Mouse (Mus musculus) spleen, embryonic (tissue): ENCODE data around the gene Fyttd1.
"Not testable (repeated sequence)": the region's sequence is repeated elsewhere in the genome, so short reads cannot be mapped to it uniquely, and the experiment has no call there.

Experiments
- CTCF ChIA-PET: fragments of 350-600 bp; sonication (Branson Sonifier 250); formaldehyde crosslinking; loops from one replicate; lab custom pipeline; 2022; lab: Charles Lee

The Fyttd1 gene

DNA sequence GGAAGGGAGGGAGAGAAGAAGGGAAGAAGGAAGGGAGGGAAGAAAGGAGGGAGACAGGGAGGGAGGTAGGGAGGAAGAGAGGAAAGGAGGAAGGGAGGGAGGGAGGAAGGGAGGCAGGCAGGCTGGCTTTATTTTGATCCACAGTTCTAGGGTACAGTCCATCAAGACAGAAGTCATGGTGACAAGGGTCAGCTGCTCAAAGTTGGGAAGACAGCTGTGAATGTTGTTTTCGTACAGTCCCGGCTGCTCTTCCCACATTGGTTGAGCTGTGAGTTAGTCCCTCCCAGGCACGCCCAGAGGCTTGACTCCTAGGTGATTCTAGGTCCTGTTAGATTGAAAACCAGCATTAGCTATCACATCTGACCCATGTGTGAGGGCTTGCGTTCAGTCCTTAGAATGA is 62.4 kb downstream of the Fyttd1 start:
- CTCF ChIA-PET = not testable (repeated sequence)

DNA sequence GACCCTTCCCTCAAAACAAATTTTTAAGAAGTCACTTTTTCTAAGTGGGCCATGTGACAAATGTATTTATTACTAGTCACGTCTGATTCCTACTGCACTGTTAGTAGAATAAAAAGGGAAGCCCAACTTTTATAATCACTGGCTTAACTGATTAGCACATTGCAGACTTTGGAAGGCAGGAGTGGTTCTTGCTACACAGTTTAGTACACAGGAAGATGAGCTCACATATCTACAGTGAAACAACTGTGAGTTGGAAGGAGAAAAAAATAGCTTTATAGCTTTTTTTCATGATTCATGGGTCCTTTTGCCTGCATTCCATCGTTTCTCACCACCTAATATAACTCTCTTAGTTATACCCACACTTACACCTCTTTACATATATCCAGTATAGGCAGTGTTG is 63.9 kb downstream of the Fyttd1 start:
- CTCF ChIA-PET = not testable (repeated sequence)

DNA sequence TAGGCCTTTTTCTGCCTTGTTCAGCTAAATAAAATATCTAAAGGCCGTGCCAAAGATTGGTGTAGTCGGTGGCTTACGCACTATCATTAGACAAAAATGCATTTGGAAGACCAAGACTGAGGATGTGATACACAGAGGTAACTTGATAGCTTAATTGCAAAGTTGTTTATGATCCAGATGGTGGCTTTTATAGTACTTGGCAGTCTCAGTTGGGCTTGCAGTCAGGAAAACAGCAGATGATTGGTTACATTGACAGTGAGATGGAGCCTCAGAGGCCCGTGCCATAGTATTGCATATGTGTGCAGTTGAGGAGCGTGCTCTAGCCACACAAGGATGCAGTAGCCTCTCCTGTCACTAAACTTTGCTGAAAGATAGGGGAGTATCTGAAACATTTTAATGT is 65.4 kb downstream of the Fyttd1 start:
- CTCF ChIA-PET = no interaction called here

DNA sequence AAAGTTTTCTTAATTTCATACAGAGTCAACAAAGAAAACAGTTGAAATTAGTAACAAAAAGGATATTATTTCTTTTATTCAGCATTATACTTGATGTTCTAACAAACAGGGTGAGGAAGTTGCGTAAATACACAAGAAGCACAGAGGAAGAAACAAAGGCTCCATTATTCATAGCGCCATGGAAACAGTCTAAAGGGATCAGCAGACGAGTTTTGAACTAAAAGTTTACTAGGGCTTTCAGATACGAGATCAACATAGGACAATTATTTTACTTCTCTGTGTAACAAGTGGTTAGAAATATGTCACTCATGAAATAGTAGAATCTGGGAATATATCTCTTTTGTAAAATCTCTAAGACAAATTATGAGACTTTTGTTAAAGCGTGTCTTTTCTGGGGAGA is 68.1 kb downstream of the Fyttd1 start:
- CTCF ChIA-PET = no interaction called here

DNA sequence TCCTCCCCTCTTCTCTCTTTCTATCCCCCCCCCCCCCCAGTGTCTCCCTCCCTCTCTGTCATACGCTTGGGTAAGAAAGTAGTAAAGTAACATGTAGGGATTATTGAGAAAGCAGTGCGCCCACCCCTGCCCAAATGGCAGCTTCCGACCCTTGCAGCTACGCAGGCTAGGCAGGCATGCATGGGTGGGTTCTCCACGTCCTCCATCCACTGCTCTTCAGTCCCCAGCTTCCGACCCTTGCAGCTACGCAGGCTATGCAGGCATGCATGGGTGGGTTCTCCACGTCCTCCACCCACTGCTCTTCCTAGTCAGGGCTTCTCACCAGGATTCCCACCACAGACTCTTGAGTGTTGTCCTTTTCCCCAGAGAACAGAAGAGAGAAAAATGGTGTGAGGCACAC is 70.7 kb downstream of the Fyttd1 start:
- CTCF ChIA-PET = interaction anchor here (0.8 kb wide), 1 partner anchor 224 kb away, joined by 7 read pairs; no protein-coding TSS in a partner anchor

DNA sequence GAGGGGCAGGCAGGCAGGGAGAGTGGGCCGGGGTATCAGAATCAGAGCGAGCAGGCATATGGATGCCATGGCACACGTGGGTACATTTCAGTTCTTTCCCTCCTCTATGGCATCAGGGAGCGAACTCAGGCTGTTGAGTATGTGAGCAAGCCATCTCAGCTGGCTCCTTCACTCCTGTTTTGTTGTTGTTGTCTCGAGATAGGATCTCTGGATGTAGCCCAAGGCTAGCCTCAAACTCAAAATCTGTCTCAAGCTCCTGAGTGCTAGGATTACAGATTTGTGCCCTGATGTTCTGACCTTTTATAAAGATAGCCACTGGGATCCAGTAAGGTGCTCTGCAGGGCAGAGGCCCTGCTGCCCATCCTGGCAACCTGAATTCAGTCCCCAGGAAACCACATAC is 71.4 kb downstream of the Fyttd1 start:
- CTCF ChIA-PET = interaction anchor here (0.7 kb wide), 1 partner anchor 45 kb away, joined by 3 read pairs; no protein-coding TSS in a partner anchor

DNA sequence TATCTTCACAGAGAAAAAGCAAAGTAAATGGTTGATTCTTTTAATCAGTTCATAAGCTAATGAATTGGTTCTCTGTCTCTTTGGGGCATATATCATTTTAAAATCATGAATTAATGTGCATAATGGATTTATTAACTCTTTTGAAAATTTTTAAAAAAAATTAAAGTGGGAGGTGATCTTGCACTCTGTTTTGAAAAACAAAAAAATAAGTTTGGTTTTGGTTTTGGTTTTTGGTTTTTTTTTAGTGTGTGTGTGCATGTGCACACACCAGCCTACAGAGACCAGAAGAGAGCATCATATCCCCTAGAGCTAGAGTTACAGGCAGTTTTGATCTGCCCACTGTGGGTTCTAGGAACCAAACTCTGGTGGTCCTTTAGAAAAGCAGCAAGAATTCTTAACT is 72.0 kb downstream of the Fyttd1 start:
- CTCF ChIA-PET = no interaction called here

DNA sequence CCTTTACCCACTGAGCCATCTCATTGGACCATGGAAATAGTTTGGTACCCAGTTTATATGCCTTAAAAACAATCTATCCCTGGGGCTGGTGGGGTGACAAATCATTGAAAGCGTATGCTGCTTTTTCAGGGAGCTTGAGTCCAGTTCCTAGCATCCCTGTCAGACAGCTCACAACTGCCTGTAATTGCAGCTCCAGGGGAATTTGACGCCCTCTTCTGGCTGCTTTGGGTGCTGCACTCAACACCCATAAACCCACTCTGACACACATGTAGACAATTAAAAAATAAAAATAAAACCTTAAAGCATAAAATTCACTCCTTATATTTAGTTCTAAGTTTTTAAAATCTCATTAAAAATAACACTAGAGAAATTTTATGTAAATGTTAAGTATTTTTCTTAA is 73.8 kb downstream of the Fyttd1 start:
- CTCF ChIA-PET = no interaction called here

DNA sequence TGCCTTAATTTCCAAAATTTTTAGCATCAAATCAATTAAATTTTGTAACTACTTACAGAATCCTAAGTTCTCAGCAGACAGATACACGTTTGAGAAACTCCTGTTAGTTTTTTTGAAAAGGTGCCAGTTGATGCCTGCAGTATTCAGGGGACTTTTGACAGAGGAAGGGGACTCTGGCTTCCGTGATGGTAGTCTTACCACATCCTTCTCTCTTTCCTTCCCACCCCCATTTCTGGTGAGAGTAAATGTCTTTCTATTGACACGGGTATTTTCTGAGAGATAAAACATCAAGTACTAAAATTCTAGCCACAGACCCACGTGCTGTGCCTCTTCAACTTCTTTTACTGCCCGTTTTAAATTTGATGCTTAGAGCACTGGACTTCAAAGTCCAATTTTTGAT is 76.5 kb downstream of the Fyttd1 start:
- CTCF ChIA-PET = no interaction called here

DNA sequence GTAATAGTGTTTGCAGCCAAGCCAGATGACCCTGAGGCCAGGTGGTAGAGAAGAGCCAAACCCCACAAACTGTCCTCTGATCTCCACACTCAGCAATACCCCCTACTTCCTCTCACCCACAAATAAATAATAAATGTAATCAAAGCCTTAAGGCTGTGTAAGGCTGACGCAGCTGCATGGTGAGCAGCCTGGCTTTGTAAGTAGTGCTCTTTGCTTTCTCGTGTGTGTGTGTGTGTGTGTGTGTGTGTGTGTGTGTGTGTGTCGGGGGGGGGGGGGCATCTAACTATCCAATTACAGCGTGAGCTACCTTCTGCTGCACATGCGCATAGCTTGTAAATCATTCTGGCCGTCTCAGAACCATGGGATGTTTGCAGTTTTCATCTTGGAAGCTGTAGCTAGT is 77.0 kb downstream of the Fyttd1 start:
- CTCF ChIA-PET = no interaction called here

DNA sequence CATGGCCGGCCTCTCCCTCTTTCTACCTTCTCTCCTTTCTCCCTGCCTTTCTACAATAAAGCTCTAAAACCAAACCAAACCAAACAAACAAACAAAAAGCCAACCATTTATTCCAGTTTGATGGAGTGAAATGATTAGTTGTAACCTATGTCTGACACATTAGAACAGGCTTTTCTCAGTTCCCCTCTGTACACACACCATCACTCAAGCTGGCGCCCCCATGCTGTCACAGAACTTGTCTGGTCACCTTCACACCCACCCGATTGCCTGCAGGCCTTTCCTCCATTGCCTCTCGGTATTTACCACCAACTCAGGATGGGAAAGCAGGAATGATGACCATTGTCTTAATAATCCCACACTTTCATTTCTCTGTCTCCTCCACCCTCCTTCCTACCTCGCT is 79.6 kb downstream of the Fyttd1 start:
- CTCF ChIA-PET = no interaction called here
